Mouse (Mus musculus) 3T3-L1 (cell line): ENCODE results near the gene Gpr15.

Source experiments
- DNase-seq: peaks from one replicate; pipeline ENCODE4 v3.0.0-alpha.2; 2015; ENCODE audit warnings: low read depth, low spot score

Gpr15 gene

GRCm38 (mm10) chr16:58672396-58672795, 46.5 kb downstream of the Gpr15 start:
- DNase-seq = no peak

- DNase-seq = peak; percentile 73
Measured at GRCm38 (mm10) chr16:58671212-58671985, 47.5 kb downstream of the Gpr15 start.

- DNase-seq = no peak
Measured at GRCm38 (mm10) chr16:58670643-58671042, 48.2 kb downstream of the Gpr15 start.

GRCm38 (mm10) chr16:58669917-58670630, 48.8 kb downstream of the Gpr15 start, which contains the start of gene Cpox:
TSS of gene Cpox (plus strand) at chr16:58670292.
- peak; percentile 82 for DNase-seq

GRCm38 (mm10) chr16:58669264-58669663, 49.6 kb downstream of the Gpr15 start:
- DNase-seq = no peak

- no peak for DNase-seq
Measured at GRCm38 (mm10) chr16:58668586-58668985, 50.3 kb downstream of the Gpr15 start.
